Mouse (Mus musculus) brain, embryonic 14.5 days (tissue): ENCODE data around the gene Nipal1.

Experiments
- CTCF ChIP-seq: fragments of 200-500 bp; IDR thresholded peaks from 2 replicates; pipeline ENCODE4 v1.5.1; 2012; ENCODE audit warnings: inconsistent platforms, mild to moderate bottlenecking, moderate library complexity, borderline replicate concordance; ENCODE audit not compliant: insufficient read depth, insufficient read length; ENCODE audit errors: extremely low read depth
- POLR2A ChIP-seq: fragments of 200-500 bp; IDR thresholded peaks from 2 replicates; pipeline ENCODE4 v1.6.1; 2012; ENCODE audit warnings: mild to moderate bottlenecking, inconsistent platforms, borderline replicate concordance; ENCODE audit not compliant: poor library complexity, insufficient read depth, insufficient read length, severe bottlenecking; ENCODE audit errors: extremely low read depth

- TF ChIP-seq POLR2A (no peak), CTCF (no peak; the same call in 1 of the 2 replicates)
Observed at GRCm38 (mm10) chr5:72720587-72720986, 73.0 kb downstream of the Nipal1 start.
